Mouse (Mus musculus): ENCODE results near the gene Ly6g5c. TPM values are rescaled to one million over a fixed set of nuclear protein-coding genes. Genes with fewer than 3 reads are reported as not detected.

Gene Ly6g5c
- polyA plus RNA-seq, 2 experiments: not detected

- H3K27me3 ChIP-seq (ENCODE audit: control insufficient read depth, insufficient read depth, low read length): peaks cover 23% of the 10 kb centered on the region
- no peak for DNase-seq (ENCODE audit: low spot score)
- no peaks in the 10 kb centered on the region for H3K9me3 ChIP-seq (ENCODE audit: control insufficient read depth, low read length)
- H3K4me2 ChIP-seq (replicated peaks; ENCODE audit: low read depth, low read length, severe bottlenecking): no peak overlapping the region
- H3K4me3 ChIP-seq (replicated peaks; ENCODE audit: low read length): no peak overlapping the region
- no peak for TF ChIP-seq POLR2A (IDR thresholded peaks at IDR 0.05; ENCODE audit: borderline replicate concordance, extremely low read depth, insufficient read depth, insufficient read length)
- no peak overlapping the region for H3K27ac ChIP-seq (replicated peaks; ENCODE audit: low read depth, low read length)
- peaks cover under 1% of the 10 kb centered on the region for H3K36me3 ChIP-seq (ENCODE audit: control insufficient read depth, insufficient read depth, low read length)
- peaks cover 15% of the 10 kb centered on the region for H3K4me1 ChIP-seq (ENCODE audit: control insufficient read depth, insufficient read depth, low read length)
- no peak overlapping the region for H3K9ac ChIP-seq (ENCODE audit: low read depth, low read length, severe bottlenecking)
- ATAC-seq (ENCODE audit: low FRiP score, low read depth): no peak
- WGBS: 78% methylated on average over 17 of the region's 17 CpGs
These were observed 39.7 kb upstream of the Ly6g5c start for GRCm38 (mm10) chr17:35068213-35068914.

- DNase-seq (ENCODE audit: low spot score) (no peak), ATAC-seq (ENCODE audit: low FRiP score, low read depth) (no peak)
- no peaks in the 10 kb centered on the region for H3K36me3 ChIP-seq (ENCODE audit: control insufficient read depth, insufficient read depth, low read length)
- H3K4me1 ChIP-seq (ENCODE audit: control insufficient read depth, insufficient read depth, low read length): peaks cover 3% of the 10 kb centered on the region; the same call in 1 of the 2 replicates
- peaks cover 14% of the 10 kb centered on the region for H3K27me3 ChIP-seq (ENCODE audit: control insufficient read depth, insufficient read depth, low read length)
- no peak overlapping the region for H3K4me3 ChIP-seq (replicated peaks; ENCODE audit: low read length)
- no peak overlapping the region for H3K27ac ChIP-seq (replicated peaks; ENCODE audit: low read depth, low read length)
- H3K9ac ChIP-seq (ENCODE audit: low read depth, low read length, severe bottlenecking): no peak overlapping the region
- H3K4me2 ChIP-seq (replicated peaks; ENCODE audit: low read depth, low read length, severe bottlenecking): no peak overlapping the region
- H3K9me3 ChIP-seq (ENCODE audit: control insufficient read depth, low read length): no peaks in the 10 kb centered on the region
- 66% methylated on average over 6 of the region's 6 CpGs for WGBS
- no peak for TF ChIP-seq POLR2A (IDR thresholded peaks at IDR 0.05; ENCODE audit: borderline replicate concordance, extremely low read depth, insufficient read depth, insufficient read length)
These were observed 37.4 kb upstream of the Ly6g5c start for GRCm38 (mm10) chr17:35070556-35071229.

GRCm38 (mm10) chr17:35071454-35071853, 36.6 kb upstream of the Ly6g5c start:
- ATAC-seq (ENCODE audit: low FRiP score, low read depth): no peak
- H3K27ac ChIP-seq (replicated peaks; ENCODE audit: low read depth, low read length): no peak overlapping the region
- H3K36me3 ChIP-seq (ENCODE audit: control insufficient read depth, insufficient read depth, low read length): no peaks in the 10 kb centered on the region
- TF ChIP-seq POLR2A (IDR thresholded peaks at IDR 0.05; ENCODE audit: borderline replicate concordance, extremely low read depth, insufficient read depth, insufficient read length): no peak
- H3K4me1 ChIP-seq (ENCODE audit: control insufficient read depth, insufficient read depth, low read length): peaks cover 3% of the 10 kb centered on the region; the same call in 1 of the 2 replicates
- WGBS: 71% methylated on average over 9 of the region's 9 CpGs
- H3K4me3 ChIP-seq (replicated peaks; ENCODE audit: low read length): no peak overlapping the region
- no peak overlapping the region for H3K9ac ChIP-seq (ENCODE audit: low read depth, low read length, severe bottlenecking)
- H3K4me2 ChIP-seq (replicated peaks; ENCODE audit: low read depth, low read length, severe bottlenecking): no peak overlapping the region
- DNase-seq (ENCODE audit: low spot score): no peak
- no peaks in the 10 kb centered on the region for H3K9me3 ChIP-seq (ENCODE audit: control insufficient read depth, low read length)
- peaks cover 7% of the 10 kb centered on the region for H3K27me3 ChIP-seq (ENCODE audit: control insufficient read depth, insufficient read depth, low read length)

- ATAC-seq (ENCODE audit: low FRiP score, low read depth): no peak
- Histone ChIP-seq H3K9ac (ENCODE audit: low read depth, low read length, severe bottlenecking) (0 out of 2 replicates have a peak overlapping the region, but pooled peaks have one; percentile 12), H3K4me3 (replicated peaks; ENCODE audit: low read length) (no peak overlapping the region), H3K4me1 (ENCODE audit: control insufficient read depth, insufficient read depth, low read length) (peaks cover 8% of the 10 kb centered on the region; the same call in 1 of the 2 replicates), H3K9me3 (ENCODE audit: control insufficient read depth, low read length) (no peaks in the 10 kb centered on the region), H3K27ac (replicated peaks; ENCODE audit: low read depth, low read length) (no peak overlapping the region), H3K27me3 (ENCODE audit: control insufficient read depth, insufficient read depth, low read length) (no peaks in the 10 kb centered on the region), H3K36me3 (ENCODE audit: control insufficient read depth, insufficient read depth, low read length) (no peaks in the 10 kb centered on the region), H3K4me2 (replicated peaks; ENCODE audit: low read depth, low read length, severe bottlenecking) (no peak overlapping the region)
- no peak for DNase-seq (ENCODE audit: low spot score)
- no peak for TF ChIP-seq POLR2A (IDR thresholded peaks at IDR 0.05; ENCODE audit: borderline replicate concordance, extremely low read depth, insufficient read depth, insufficient read length)
- 24% methylated on average over 17 of the region's 17 CpGs for WGBS
These were observed 34.0 kb upstream of the Ly6g5c start for GRCm38 (mm10) chr17:35074097-35074496.

- H3K27ac ChIP-seq (replicated peaks; ENCODE audit: low read depth, low read length): no peak within 1 kb of the TSS
- no peak within 1 kb of the TSS for H3K4me2 ChIP-seq (replicated peaks; ENCODE audit: low read depth, low read length, severe bottlenecking)
- no peaks in the 10 kb centered on the region for H3K9me3 ChIP-seq (ENCODE audit: control insufficient read depth, low read length)
- no peaks in the 10 kb centered on the region for H3K27me3 ChIP-seq (ENCODE audit: control insufficient read depth, insufficient read depth, low read length)
- TF ChIP-seq POLR2A (IDR thresholded peaks at IDR 0.05; ENCODE audit: borderline replicate concordance, extremely low read depth, insufficient read depth, insufficient read length): no peak
- H3K4me3 ChIP-seq (replicated peaks; ENCODE audit: low read length): no peak within 1 kb of the TSS
- ATAC-seq (ENCODE audit: low FRiP score, low read depth) (no peak), DNase-seq (ENCODE audit: low spot score) (no peak)
- WGBS: 20% methylated on average over 10 of the region's 10 CpGs
- peaks cover 8% of the 10 kb centered on the region; the same call in 1 of the 2 replicates for H3K4me1 ChIP-seq (ENCODE audit: control insufficient read depth, insufficient read depth, low read length)
- 0 out of 2 replicates have a peak within 1 kb of the TSS, but pooled peaks have one; percentile 18 for H3K9ac ChIP-seq (ENCODE audit: low read depth, low read length, severe bottlenecking)
- no peaks in the 10 kb centered on the region for H3K36me3 ChIP-seq (ENCODE audit: control insufficient read depth, insufficient read depth, low read length)
These were observed 31.4 kb upstream of the Ly6g5c start, which contains the start of gene Ly6g6e for GRCm38 (mm10) chr17:35076507-35077176. Ly6g6e (plus strand) TSS chr17:35076902.
